Mouse (Mus musculus): ENCODE measurements around the gene Adgrg6. TPM values are rescaled to one million over a fixed set of nuclear protein-coding genes. Genes with fewer than 3 reads are reported as not detected.
A peak's percentile ranks its signal among the peaks of the same experiment; 100 is the strongest.

Adgrg6 gene
- total RNA-seq, 4 experiments from 2014 or later: 1.9 to 3.8 (median 2.0) TPM

DNA sequence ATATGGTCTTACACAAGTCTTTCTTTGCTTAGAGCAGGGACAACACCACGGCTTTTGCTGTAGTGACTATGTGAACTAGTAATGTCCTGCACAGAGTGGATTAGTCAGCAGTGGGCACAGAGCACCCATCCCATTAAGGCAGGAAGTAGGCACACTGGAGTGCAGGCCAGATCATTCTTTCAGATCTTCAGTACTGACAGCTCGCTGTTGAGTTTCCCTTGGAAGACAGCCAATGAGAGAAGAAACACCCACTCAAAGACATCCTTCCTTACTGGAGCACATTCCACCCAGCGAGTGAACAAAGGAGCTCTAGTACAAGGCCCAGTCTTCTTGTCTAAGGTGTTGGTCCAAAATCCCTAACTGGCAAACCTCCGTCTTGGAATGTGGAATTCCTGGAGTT is 53.6 kb downstream of the Adgrg6 start:
- DNase-seq (ENCODE audit: low spot score): no peak

GRCm38 (mm10) chr10:14483257-14483656 is 62.2 kb downstream of the Adgrg6 start:
- no peak for DNase-seq (ENCODE audit: low spot score)

GRCm38 (mm10) chr10:14482483-14482882 is 63.0 kb downstream of the Adgrg6 start:
- DNase-seq (ENCODE audit: low spot score): no peak

DNA sequence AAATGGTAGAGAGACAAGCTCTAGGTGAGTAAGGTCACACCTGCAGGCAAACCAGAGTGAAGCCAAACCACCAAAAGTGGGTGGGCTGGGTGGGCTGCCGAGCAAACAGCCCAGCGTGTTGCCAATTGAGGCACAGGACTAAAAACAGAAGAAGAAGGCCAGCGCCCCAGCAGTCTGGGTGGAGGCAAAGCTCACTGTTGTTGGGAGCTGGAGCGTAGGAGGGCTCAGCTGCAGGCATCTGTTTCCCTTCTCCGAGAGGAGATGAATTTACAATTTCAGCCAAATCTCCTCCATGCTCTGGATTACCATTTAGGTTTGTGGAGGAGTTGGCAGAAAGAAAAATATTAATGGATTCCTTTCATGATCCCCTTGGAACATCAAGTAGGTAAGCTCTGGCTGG is 64.5 kb downstream of the Adgrg6 start:
- no peak for DNase-seq (ENCODE audit: low spot score)

GRCm38 (mm10) chr10:14476393-14476792 is 69.1 kb downstream of the Adgrg6 start:
- no peak for DNase-seq (ENCODE audit: low spot score)

- DNase-seq (ENCODE audit: low spot score): no peak
Observed at GRCm38 (mm10) chr10:14475641-14476040, 69.8 kb downstream of the Adgrg6 start.

DNA sequence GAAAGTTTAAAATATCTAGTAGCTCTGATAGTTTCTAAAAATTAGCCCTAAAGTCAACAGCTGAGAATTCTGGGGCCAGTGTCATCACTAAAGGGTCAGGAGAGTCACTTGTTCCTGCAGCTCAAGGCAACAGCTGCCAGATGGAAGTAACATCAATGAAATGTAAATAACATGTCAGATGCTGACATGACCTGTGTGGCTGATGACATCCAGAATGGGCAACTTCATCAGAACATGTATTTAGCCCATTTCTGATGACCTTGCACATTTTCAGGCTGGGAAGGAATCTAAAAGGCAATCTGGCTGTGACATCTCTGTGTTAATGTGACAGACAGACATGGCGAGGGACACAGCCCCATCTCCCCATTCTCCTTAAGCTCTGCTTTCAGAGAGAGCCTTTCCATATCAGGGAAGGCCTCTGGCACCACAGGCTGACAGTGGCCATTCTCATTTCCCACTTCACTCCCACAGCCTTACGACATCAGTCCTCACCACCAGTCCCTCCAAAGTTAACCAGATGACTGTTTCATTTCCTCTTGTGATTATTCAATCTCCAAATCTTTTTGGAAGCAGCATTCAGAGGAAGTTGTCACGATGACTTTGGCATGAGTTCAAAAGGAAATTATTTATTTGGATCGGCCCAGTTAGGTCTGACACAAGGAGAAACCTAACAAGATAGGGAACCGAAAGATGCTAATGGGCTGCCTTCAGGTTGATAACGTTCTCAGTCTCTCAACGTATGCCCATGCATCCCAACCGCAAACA is 70.7 kb downstream of the Adgrg6 start:
- DNase-seq (ENCODE audit: low spot score): peak; percentile 53

DNA sequence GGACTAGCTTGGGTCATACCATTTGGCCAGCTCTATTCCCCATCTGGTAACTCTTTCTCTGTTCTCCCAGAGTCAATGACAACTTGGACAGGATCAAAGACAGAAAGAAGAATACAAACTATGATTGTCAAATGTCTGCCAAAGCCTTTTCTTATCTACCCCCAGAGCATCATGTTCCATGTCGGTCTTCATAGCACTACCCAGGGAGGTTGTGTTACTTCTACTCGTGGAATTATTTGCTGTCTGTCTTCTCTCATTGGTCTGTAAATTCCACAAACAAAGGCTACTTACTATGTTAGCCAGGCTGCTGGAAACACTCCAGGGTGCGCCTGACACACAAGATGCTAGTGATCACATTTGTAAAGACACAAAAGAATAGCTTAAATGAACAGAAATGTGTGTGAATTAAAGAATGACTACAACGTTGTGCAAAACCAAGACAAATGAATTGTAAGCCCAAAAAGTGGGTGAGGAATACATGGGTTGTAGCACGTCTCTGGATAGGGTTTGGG is 74.4 kb downstream of the Adgrg6 start:
- DNase-seq (ENCODE audit: low spot score): no peak

DNA sequence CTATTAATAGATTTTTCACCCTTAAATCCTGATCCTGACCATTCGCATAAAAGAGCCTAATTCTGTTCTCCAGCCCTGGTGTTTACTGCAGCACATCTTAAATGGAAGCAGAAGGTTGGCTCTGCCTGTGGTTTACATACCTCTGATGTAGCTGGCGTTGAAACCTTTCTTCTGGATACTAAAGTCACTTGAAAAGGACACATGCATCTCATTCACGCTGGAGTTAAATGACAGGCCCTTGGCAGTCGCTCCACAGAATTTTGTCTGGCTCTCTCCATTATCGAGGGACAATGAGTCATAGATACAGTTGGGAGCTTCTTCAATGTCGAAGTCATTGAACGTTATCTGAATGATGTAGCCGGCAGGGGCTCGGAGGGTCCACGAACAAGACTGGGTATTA is 76.8 kb downstream of the Adgrg6 start:
- no peak for DNase-seq (ENCODE audit: low spot score)

DNA sequence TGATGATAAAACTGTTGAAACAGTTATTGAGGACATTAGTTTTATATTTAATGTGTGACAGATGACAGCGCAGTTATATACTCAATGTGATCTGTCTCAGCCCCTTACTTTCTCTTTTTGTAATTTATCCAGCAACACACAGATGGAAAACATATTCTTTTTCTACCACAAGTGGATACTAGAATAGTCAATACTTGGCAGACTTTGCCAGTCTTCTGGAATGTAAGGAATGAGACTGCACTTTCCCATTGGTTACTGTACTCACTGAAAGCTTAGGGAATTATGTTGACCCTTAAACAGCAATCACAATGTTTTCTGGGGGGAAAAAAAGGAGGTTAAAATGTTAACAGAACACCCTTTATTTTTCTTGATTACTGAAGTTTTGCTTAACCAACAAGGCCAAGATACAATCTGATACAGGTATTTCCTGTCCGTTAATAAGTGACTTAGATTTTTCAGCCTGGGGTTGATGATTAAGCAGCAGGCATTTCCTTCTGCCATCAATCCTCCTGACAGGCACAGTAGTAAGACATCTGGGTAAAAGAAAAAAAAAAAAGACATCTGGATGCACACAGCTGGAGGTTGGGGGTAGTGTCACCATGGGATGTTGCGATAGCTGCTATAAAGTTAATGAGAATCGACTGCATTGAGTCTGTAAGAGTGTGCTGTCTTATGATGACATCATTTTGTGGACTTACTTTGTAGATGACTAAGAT is 81.5 kb downstream of the Adgrg6 start:
- no peak for DNase-seq (ENCODE audit: low spot score)

DNA sequence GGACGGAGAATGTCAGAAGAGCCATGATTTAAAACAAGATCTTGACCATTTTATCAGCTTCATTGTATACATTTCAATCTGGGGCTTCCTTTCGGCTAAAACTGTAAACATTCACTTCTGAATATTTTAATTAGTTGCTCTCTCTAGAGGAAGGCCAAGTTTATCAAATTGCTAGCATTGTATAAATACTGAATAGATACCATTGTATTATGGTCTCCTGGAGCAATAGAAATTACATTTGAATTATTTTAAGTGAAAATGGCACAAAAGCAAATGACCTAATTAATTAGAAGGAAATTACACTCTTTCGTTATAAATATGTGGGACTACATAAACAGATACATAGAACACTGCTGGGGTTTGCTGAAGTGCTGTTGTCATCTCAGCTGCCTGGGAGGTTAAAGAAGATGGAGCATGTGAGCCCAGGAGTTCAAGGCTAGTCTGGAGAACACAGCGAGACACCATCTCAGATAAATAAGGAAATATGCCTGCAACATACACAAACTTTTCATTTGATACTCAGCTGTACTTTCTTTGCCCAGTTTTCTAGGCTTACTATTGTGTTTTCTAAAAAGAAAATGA is 84.4 kb downstream of the Adgrg6 start:
- DNase-seq (ENCODE audit: low spot score): no peak

- no peak for DNase-seq (ENCODE audit: low spot score)
Observed at GRCm38 (mm10) chr10:14460252-14460932, 85.1 kb downstream of the Adgrg6 start.

DNA sequence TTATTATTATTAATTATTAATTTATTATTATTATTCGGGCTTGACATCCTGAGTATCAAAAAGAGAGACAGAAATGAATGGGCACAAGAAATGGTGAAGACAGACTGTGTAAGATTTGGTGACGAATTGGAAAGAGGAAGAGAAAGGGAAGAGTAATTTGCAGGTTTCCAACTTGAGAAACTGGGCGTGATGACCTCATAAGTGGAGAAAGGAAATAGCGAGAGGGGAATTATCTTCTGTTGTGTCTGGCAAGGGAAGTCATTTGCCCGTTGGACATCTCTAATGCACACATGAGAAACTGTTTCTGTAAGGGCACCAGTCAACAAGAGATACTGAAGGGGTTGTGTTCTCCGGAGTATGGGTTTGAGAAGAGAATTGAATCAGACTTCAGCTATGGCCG is 85.6 kb downstream of the Adgrg6 start:
- DNase-seq (ENCODE audit: low spot score): no peak

GRCm38 (mm10) chr10:14459330-14459729 is 86.1 kb downstream of the Adgrg6 start:
- DNase-seq (ENCODE audit: low spot score): no peak

GRCm38 (mm10) chr10:14454481-14454880 is 91.0 kb downstream of the Adgrg6 start:
- DNase-seq (ENCODE audit: low spot score): no peak

- DNase-seq (ENCODE audit: low spot score): no peak
Observed at GRCm38 (mm10) chr10:14451811-14452210, 93.6 kb downstream of the Adgrg6 start.

GRCm38 (mm10) chr10:14450073-14450472 is 95.4 kb downstream of the Adgrg6 start:
- no peak for DNase-seq (ENCODE audit: low spot score)

DNA sequence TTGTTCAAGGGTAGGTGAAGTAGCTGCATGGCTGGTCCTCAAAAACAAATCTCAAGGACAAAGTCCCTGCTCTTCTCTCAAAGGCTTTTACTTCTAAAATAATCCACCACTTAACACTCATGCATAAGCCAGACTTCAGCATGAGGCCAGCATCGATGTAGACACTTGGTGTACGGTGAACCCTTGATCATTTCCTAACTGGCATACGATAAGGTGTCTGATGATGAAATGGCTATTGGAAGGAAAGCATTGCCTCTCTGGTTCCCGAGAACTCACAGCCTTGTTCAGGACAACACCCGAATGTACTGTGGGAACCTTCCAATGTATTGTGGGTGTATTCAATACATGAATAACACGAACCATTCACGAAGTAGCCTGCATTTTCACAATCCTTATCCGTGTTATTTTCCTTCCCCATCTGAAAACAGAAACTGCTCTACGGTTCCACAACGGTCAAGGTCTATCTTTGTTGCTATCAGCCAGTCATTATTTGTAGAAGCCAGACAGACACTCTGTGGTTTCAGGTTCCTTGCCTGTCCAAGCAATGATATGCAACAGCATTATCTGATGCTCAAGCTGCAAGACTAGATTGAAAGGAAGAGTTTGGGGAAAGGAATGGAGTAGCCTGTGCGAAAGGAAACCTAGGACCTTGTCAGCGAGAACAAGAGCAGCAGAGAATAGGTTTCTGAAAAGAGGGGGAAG is 99.7 kb downstream of the Adgrg6 start:
- DNase-seq (ENCODE audit: low spot score): no peak

DNA sequence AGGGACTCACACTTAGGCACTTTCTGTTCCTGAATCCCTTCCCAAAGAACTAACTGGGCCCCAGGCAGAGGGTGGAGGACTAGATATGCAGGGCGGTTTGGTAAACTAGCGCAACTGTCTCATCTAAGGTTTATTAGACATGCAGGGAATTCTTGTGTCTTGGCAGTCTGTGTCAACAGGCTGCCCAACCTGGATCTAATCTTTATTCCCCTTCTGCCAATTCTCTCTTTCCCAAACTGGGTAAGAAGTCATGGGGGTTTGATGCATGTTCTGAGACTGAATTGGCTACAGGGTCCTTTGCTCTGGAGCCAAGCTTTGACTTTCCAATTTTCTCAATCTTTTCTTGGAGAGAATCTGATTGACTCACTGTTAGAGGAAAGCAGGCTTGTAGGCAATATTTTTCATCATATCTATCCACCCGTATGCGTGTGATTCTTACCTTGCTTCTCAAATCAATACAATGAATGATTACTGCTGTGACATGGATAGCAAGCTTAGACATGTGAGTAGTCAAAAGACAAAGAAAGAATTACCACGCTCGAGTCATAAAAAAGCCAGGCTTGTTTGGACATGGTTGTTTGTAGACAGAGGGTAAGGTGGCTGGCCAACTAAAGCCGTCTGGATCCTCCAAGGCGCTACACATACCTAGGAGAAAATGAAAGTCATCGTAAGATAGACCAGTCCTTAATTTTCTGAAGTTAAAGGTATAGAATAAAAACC is 104.4 kb downstream of the Adgrg6 start:
- DNase-seq (ENCODE audit: low spot score): no peak

DNA sequence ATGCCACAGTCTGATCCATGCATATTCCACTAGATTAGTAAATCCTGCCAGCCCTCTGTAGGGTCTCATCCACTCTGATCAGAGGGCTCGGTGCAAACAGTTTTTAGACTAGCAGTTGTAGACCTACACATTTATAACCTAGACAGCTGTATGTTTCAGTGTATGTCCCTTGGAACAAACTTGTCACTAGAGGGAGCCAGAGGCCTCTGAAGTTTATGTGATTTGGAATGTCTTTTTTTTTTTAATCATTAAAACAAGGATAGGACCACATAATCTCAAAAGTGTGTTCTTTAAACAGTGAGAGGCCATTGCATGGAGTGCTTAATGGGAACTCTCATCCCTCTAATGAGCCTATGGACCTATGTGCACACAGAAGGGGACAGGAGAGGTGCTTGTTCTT is 141.4 kb downstream of the Adgrg6 start:
- DNase-seq (ENCODE audit: low spot score): no peak

DNA sequence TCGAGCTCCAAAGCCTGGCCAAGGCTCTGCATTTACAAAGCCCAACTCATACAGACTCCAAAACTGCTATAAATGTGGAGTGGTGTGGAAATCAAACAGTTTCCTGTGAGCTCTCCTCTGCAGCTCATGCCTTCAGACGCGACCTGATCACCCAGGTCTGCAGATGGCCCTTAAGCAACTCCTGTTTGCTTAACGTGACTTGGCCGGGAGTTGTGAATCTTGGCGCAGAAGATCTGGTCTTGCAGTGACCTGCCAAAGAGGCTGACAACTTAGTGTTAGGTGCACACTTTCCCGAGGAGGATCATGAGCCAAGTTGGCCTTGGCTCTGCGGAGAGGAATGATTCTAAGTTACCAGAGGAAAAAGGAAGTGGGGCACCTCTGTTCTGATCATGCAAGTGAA is 143.7 kb downstream of the Adgrg6 start:
- peak; percentile 9 for DNase-seq (ENCODE audit: low spot score)
